Mouse (Mus musculus) midbrain, embryonic 10.5 days (tissue): ENCODE data around the gene Auts2. TPM values are rescaled to one million over a fixed set of nuclear protein-coding genes. Genes with fewer than 3 reads are reported as not detected.

Source experiments
- DNase-seq: peaks from one replicate; pipeline ENCODE4 v3.0.0-alpha.2; 2017; ENCODE audit warnings: low spot score
- H3K27ac ChIP-seq: fragments of 300-500 bp; sonication (generic); replicated peaks from 2 replicates; pipeline ENCODE4 v1.5.1; 2016; ENCODE audit warnings: mild to moderate bottlenecking
- H3K27me3 ChIP-seq: fragments of 300-500 bp; sonication (generic); 2 replicates; pipeline ENCODE4 v1.6.1; 2016; ENCODE audit warnings: low read depth, mild to moderate bottlenecking; ENCODE audit not compliant: poor library complexity, severe bottlenecking
- H3K36me3 ChIP-seq: fragments of 300-500 bp; sonication (generic); 2 replicates; pipeline ENCODE4 v1.6.1; 2016; ENCODE audit warnings: mild to moderate bottlenecking, moderate library complexity
- H3K4me1 ChIP-seq: fragments of 300-500 bp; sonication (generic); 2 replicates; pipeline ENCODE4 v1.6.1; 2016
- H3K4me3 ChIP-seq: fragments of 300-500 bp; sonication (generic); 2 replicates; pipeline ENCODE4 v1.5.1; 2016; ENCODE audit warnings: mild to moderate bottlenecking, moderate library complexity
- H3K9me3 ChIP-seq: fragments of 300-500 bp; sonication (generic); replicated peaks from 2 replicates; pipeline ENCODE4 v1.6.1; 2016; ENCODE audit warnings: mild to moderate bottlenecking
- WGBS: fragments of 180-500 bp; shearing (Covaris S2); methylation state at CpG from one replicate; pipeline ENCODE4 v1.1.7; 2016; 5-methylcytosine and 5-hydroxymethylcytosine counted together
- polyA plus RNA-seq: library from polyadenylated mRNA; unstranded; fragments of >200 nt; fragmentation: Nextera tagmentation; extraction: Ambion mirVana; gene quantifications from 2 replicates; pipeline ENCODE4 v1.2.1, GENCODE M21; 2016

The Auts2 gene
- polyA plus RNA-seq, 1 experiment from 2014 or later = 32.3 TPM

DNA sequence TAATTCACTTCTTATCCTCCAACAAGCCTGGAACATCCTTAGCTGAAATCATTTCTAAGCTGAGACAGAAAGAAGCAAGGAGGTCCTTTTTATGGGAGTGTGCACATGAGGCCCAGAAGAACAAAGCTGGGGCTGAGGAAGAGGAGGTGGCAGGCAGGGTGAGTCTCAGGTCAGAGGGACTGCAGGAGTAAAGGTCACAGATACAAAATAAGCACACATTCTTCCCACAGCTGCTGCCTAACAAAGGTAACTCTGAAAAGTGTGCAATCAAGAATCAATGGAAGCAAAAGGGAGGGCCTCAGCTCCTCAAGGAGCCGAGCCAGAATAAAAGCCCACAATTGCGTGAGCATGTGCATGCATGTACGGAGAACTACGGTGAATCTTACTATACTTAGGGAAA lies 51.6 kb downstream of the Auts2 start:
- H3K27me3 ChIP-seq = peaks cover 46% of the 10 kb centered on the region
- H3K27ac ChIP-seq = no peak overlapping the region
- H3K9me3 ChIP-seq = no peaks in the 10 kb centered on the region
- no peaks in the 10 kb centered on the region for H3K36me3 ChIP-seq
- no peak overlapping the region for H3K4me3 ChIP-seq
- WGBS = 56% methylated on average over 4 of the region's 4 CpGs
- H3K4me1 ChIP-seq = peaks cover 50% of the 10 kb centered on the region
- no peak for DNase-seq

DNA sequence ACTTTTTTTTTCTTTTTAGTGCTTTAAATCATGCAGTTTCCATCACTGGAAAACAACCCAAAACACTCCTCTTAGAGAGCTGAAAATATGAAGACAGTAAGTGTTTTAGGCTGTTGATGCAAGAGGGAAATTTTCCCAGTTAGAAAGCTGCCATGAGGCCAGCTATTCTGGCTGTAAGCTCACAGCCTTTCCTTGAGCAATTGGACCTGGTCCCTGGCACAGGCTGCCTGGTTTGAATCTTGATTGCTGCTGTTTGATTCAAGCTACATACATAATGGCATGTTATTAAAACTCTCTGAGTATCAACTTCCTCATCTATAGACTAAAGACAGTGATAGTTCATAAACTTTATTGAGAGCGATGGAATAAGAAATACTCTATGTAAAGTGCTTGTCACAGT lies 52.8 kb downstream of the Auts2 start:
- Histone ChIP-seq H3K27ac (no peak overlapping the region), H3K36me3 (no peaks in the 10 kb centered on the region), H3K4me1 (peaks cover 51% of the 10 kb centered on the region), H3K9me3 (no peaks in the 10 kb centered on the region), H3K27me3 (peaks cover 34% of the 10 kb centered on the region), H3K4me3 (no peak overlapping the region)
- WGBS = 98% methylated on average over 1 of the region's 1 CpGs
- DNase-seq = no peak

DNA sequence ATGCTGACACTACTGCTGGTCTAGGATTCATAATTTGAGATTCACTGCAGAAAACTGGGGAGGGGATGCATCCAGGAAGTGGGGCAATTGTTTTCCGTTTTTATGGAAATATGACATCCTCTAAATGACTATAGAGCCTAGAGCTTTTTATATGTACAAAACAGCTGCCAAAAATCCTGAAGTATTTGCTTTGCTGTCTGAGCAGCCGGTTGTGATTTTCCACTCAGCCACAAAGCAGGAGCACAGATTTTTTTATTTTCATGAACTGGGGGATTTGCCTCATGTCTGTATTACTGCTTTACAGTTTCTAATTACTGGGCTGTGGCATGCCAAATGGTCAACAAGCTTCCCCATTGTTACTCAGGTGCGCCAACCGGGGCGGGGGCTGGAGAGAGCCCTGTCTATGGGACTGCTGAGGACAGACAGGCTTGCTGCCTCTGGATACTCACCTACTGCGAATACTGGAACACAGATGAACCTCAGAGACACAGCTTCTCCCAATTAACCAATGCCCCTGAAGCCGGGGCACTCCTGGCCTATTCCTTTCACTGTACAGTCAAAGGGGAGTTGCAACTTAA lies 53.3 kb downstream of the Auts2 start:
- Histone ChIP-seq H3K36me3 (no peaks in the 10 kb centered on the region), H3K27me3 (peaks cover 36% of the 10 kb centered on the region), H3K9me3 (no peaks in the 10 kb centered on the region), H3K4me1 (peaks cover 54% of the 10 kb centered on the region), H3K27ac (no peak overlapping the region), H3K4me3 (no peak overlapping the region)
- DNase-seq = no peak
- WGBS = 81% methylated on average over 7 of the region's 7 CpGs

DNA sequence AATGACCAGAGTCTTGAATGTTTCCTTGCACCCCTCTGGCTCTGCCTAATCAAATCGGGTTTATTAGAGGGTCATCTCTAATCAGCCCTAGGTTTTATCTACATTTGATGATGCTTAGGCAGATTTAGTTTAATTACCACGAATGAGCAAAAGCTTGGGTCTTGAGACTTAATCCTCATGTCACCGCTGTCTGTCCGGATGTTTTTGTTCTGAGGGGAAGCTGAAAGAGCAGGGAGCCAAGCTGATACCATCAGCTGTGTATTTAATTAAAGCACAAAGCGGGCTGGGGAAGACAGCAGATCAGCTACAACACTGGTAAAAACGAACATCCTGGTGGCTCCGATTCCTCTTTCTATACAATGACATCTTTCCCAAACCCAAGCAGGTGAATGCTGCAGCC lies 56.3 kb downstream of the Auts2 start:
- Histone ChIP-seq H3K4me1 (peaks cover 53% of the 10 kb centered on the region), H3K27ac (no peak overlapping the region), H3K36me3 (no peaks in the 10 kb centered on the region), H3K9me3 (no peaks in the 10 kb centered on the region), H3K4me3 (no peak overlapping the region), H3K27me3 (peaks cover 40% of the 10 kb centered on the region)
- 15% methylated on average over 7 of the region's 7 CpGs for WGBS
- DNase-seq = no peak

DNA sequence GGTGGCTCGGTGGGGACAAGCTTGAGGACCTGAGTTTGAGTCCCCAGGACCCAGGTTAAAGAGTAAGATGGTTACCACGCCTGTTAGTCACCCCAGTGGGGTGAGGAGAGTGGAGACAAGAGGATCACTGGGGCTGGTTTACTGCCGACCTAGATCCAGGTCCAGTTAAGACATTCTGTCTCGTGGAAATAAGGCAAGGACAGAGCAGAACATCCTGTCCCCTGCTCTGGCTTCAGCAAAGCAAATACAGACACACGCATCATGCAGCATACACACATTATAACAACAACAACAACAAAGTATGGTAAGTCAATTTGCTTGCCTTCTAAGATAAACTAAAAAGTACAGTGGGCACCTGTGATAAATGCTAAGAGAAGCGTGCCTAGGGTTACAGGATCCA lies 57.1 kb downstream of the Auts2 start:
- no peak overlapping the region for H3K4me3 ChIP-seq
- H3K9me3 ChIP-seq = no peaks in the 10 kb centered on the region
- peaks cover 33% of the 10 kb centered on the region for H3K27me3 ChIP-seq
- H3K4me1 ChIP-seq = peaks cover 51% of the 10 kb centered on the region
- H3K36me3 ChIP-seq = no peaks in the 10 kb centered on the region
- 83% methylated on average over 6 of the region's 6 CpGs for whole genome bisulfite sequencing
- H3K27ac ChIP-seq = no peak overlapping the region
- no peak for DNase-seq

DNA sequence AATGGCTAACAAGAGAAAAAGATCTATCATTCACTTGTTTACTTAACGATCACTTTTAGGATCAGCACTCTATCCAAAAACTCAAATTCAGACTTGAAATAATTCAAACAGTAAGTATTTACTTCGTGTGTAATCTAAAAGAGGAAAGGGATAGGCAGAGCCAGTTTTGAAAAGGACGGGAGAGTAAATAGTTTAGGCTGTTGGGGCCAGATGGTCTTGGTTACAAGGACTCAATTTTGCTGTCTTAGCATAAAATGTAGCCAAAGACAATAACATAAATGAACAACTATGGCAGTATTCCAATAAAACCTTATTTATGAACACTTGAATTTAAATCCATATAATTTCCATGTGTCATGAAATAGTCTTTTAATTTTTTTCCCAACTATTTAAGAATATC lies 57.7 kb downstream of the Auts2 start:
- H3K27ac ChIP-seq = no peak overlapping the region
- 86% methylated on average over 3 of the region's 3 CpGs for WGBS

DNA sequence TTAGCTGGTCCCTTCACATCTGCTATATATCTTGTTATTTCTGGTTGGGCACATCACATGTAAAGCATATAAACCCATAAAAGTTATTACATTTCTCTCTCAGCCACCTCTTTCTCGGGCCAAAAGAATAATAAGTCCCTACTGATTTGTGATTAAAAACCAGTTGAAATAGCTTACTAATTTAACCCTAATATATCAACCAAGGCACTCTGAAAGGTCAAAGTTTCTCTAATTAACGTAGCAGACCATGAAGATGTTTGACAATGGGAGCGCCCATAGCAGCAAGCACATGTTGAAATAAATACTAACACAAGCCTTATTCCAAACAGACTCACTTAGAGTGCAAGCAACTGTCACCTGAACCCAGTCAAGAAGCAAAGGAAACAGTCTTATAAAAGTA lies 61.7 kb downstream of the Auts2 start:
- peaks cover 54% of the 10 kb centered on the region for H3K4me1 ChIP-seq
- no peak for DNase-seq
- no peaks in the 10 kb centered on the region for H3K9me3 ChIP-seq
- no peak overlapping the region for H3K27ac ChIP-seq
- H3K4me3 ChIP-seq = no peak overlapping the region
- 86% methylated on average over 3 of the region's 3 CpGs for WGBS
- H3K27me3 ChIP-seq = peaks cover 8% of the 10 kb centered on the region; the same call in 1 of the 2 replicates
- no peaks in the 10 kb centered on the region for H3K36me3 ChIP-seq

More for the DNA sequence above, 57.7 kb downstream of the Auts2 start:
- H3K9me3 ChIP-seq = no peaks in the 10 kb centered on the region
- H3K4me1 ChIP-seq = peaks cover 51% of the 10 kb centered on the region
- peaks cover 28% of the 10 kb centered on the region for H3K27me3 ChIP-seq
- H3K4me3 ChIP-seq = no peak overlapping the region
- no peaks in the 10 kb centered on the region for H3K36me3 ChIP-seq
- no peak for DNase-seq

DNA sequence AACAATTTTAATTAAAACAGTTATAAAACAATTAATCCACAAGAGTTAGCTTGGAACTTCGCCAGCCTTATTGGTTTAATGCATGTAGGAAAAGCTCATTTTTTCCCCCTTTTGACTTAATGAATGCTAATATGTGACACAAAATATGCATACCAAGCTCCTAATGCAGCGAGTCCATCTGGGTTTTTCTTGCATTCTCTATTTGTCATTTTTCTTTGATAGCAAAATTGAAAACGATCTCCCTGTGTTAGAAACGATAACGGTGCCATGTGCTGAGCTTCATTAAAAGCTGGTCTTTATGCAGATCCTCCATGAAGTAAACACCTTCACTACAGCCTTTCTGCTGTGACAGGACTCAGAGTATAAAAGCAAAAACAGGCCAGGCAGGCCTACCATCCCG lies 62.7 kb downstream of the Auts2 start:
- H3K4me1 ChIP-seq = peaks cover 54% of the 10 kb centered on the region

DNA sequence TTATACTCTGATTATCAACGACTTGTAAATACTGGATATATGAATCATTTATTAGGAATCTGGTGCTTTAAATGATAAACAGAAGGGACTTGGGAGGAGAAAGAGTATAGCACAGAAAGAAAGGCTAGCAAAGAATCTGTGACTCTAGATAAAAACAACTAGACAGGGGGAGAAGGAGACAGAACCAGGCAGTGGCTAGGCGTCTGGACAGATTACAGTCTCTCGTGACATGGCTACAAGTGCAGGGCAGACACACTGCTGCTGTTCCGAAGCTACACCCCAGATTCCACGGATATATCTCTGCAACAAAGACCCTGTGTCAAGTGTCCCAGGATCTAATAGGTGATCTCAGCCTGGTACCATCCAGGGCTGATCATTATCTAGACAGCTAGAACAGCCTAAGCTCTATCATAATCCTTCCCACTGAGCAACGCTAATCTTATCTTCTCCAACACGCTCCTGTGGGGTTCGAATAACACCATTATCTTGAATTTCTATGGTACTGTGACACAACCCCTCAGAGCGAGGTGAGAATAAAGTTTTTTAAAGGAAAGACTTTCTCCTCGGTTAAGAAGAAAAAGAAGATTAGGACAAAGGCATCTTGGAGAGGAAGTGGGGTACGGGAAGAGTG lies 63.8 kb downstream of the Auts2 start:
- no peaks in the 10 kb centered on the region for H3K27me3 ChIP-seq
- 49% methylated on average over 11 of the region's 11 CpGs for WGBS
- no peak for DNase-seq
- H3K36me3 ChIP-seq = no peaks in the 10 kb centered on the region
- no peak overlapping the region for H3K27ac ChIP-seq
- peaks cover 47% of the 10 kb centered on the region for H3K4me1 ChIP-seq
- H3K9me3 ChIP-seq = no peaks in the 10 kb centered on the region
- no peak overlapping the region for H3K4me3 ChIP-seq

More for the DNA sequence above, 62.7 kb downstream of the Auts2 start:
- Histone ChIP-seq H3K4me3 (no peak overlapping the region), H3K36me3 (no peaks in the 10 kb centered on the region), H3K27me3 (peaks cover 8% of the 10 kb centered on the region; the same call in 1 of the 2 replicates), H3K27ac (no peak overlapping the region), H3K9me3 (no peaks in the 10 kb centered on the region)
- 84% methylated on average over 6 of the region's 6 CpGs for WGBS
- DNase-seq = no peak

DNA sequence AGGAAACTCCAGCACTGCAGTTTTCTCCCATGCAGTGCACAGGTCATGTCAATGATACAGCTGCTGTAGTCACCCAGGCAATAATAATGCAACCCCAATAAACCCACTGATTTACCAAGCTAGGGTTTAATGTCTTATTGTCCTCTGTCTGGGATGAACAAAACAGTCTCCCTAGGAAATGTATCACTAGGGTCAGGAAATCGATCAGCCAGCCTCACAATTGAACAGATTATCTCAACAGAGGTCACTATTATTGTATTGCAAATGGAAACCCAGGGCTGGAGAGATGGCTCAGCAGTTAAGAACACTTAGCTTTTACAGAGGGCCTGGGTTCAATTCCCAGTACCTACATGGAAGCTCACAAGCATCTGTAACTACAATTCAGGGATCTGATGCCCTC lies 65.6 kb downstream of the Auts2 start:
- no peaks in the 10 kb centered on the region for H3K27me3 ChIP-seq
- H3K9me3 ChIP-seq = no peaks in the 10 kb centered on the region
- H3K27ac ChIP-seq = no peak overlapping the region
- peaks cover 49% of the 10 kb centered on the region for H3K4me1 ChIP-seq
- 16% methylated on average over 1 of the region's 1 CpGs for WGBS
- H3K4me3 ChIP-seq = no peak overlapping the region
- H3K36me3 ChIP-seq = no peaks in the 10 kb centered on the region
- no peak for DNase-seq

DNA sequence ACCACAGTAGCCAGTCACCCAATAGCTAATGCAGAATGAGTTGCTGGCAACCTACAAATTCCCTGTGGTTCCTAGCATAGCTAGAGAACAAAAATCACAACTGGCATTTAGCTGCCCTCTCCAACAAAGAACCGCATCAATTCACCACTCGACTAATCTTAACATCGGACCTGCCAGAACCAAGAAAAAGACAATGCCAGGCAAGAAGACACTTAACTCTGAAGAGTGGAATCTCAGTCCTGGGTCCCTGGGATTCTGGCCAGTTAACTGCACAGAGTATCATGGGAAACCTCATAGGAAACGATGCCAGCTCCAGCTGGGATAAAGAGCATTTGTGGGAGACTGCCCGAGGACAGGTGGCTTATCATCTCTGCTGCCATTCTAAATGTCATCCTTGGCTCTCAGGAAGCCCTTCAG lies 70.2 kb downstream of the Auts2 start:
- DNase-seq = no peak

DNA sequence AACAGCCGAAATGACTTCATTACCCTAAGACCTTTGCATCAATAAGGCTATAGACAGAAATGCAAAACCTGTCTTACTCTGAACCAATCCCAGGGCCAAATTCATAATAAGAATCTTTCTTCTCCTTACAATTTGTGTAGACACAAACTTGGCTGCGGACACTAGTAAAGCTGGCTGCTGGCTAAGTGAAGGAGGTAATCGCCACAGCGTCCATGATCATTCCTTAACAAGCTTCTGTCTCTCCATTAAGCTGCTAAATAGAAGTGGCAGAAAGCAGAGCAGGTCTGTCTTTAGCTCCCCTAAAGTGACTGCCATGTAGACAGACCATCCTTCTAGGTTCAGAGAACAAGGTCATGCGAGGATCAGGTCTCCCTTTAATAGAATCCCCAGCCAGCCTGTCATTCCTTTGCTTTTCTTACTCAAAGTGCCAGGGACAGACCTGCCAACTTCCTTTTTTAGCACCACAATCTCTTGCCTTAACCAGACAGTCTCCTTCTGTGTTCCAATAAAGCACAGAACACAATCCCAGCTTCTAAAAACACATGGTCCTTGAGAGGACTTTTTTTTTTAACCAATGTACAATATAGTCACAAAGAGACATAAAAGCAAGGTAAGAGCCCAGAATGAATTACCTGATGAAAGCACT lies 70.8 kb downstream of the Auts2 start:
- 85% methylated on average over 5 of the region's 5 CpGs for WGBS
- Histone ChIP-seq H3K9me3 (no peaks in the 10 kb centered on the region), H3K4me1 (peaks cover 16% of the 10 kb centered on the region), H3K4me3 (no peak overlapping the region), H3K27ac (no peak overlapping the region), H3K27me3 (no peaks in the 10 kb centered on the region), H3K36me3 (peaks cover 4% of the 10 kb centered on the region; the same call in 1 of the 2 replicates)
- no peak for DNase-seq

More for the DNA sequence above, 70.2 kb downstream of the Auts2 start:
- no peak overlapping the region for H3K4me3 ChIP-seq
- no peaks in the 10 kb centered on the region for H3K9me3 ChIP-seq
- H3K27ac ChIP-seq = no peak overlapping the region
- no peaks in the 10 kb centered on the region for H3K27me3 ChIP-seq
- H3K4me1 ChIP-seq = peaks cover 20% of the 10 kb centered on the region
- WGBS = 82% methylated on average over 5 of the region's 5 CpGs
- peaks cover 4% of the 10 kb centered on the region; the same call in 1 of the 2 replicates for H3K36me3 ChIP-seq

DNA sequence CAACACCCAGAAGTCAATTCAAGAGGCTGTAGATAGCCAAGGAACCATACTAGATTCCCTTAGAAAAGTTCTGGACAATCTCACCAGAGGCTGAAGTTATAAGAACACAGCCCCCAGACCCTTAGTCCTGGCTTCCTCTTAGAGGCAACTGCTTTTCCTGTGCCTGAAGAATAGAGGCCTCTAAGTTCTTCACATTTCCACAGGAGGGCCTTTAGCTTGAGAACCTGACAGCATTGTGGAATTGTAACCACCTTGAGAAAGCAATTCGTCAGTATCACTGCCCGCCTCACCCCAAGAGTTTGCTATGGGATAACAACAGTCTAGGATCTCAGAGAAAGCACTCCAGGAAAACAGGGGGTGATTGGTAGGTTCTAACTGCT lies 75.8 kb downstream of the Auts2 start:
- no peak for DNase-seq
- Histone ChIP-seq H3K27ac (no peak overlapping the region), H3K36me3 (peaks cover 4% of the 10 kb centered on the region; the same call in 1 of the 2 replicates), H3K27me3 (no peaks in the 10 kb centered on the region), H3K9me3 (no peaks in the 10 kb centered on the region), H3K4me3 (no peak overlapping the region), H3K4me1 (peaks cover 8% of the 10 kb centered on the region)
- WGBS = 85% methylated on average over 2 of the region's 2 CpGs
